Mouse (Mus musculus): Measurements from ENCODE around the gene Mapk1.

Mapk1 gene

DNA sequence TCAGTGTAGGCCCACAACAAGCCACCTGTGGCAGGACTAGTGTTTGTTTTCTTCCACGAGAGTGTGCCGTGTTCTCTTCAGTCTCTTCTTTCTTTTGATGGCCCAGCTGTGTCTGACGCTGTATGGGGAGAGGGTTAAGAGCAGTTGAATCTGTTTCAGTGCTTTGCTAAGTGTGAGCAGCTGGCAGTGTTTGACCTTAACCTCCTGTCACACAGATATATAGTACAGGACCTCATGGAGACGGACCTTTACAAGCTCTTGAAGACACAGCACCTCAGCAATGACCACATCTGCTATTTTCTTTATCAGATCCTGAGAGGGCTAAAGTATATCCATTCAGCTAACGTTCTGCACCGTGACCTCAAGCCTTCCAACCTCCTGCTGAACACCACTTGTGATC lies 34.9 kb downstream of the Mapk1 start:
- no peak for DNase-seq

DNA sequence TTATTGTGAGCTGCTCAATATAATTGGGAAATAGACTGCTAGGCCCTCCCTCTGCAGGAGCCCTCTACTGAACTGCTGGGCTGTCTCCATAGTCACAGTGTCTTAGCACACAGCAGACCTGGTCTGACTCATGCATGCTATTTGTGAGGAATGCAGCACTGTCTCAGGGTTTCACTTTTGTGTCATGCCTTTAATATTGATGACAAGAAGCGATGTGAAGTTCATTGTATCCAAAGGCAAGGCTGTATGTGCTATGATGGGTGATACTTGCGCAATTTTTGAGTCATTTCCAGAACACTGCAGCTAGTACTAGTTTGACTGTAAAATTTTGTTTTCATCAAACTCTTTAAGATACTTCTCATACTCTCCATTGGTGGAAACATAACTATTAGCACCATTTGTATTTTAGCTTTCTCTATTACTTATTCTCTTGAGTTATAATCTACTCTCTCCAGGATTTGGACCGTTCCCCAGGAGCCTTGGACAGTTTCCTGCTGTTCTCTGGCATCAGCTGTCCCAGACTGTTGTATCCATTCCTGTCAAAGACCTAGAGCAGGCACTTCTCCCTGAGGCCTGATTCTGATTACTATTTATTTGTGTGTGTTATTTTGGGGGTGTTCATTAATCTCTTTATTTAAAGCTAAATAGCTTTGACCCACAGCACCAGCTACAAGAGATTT lies 41.4 kb downstream of the Mapk1 start:
- peak; percentile 30 for DNase-seq

DNA sequence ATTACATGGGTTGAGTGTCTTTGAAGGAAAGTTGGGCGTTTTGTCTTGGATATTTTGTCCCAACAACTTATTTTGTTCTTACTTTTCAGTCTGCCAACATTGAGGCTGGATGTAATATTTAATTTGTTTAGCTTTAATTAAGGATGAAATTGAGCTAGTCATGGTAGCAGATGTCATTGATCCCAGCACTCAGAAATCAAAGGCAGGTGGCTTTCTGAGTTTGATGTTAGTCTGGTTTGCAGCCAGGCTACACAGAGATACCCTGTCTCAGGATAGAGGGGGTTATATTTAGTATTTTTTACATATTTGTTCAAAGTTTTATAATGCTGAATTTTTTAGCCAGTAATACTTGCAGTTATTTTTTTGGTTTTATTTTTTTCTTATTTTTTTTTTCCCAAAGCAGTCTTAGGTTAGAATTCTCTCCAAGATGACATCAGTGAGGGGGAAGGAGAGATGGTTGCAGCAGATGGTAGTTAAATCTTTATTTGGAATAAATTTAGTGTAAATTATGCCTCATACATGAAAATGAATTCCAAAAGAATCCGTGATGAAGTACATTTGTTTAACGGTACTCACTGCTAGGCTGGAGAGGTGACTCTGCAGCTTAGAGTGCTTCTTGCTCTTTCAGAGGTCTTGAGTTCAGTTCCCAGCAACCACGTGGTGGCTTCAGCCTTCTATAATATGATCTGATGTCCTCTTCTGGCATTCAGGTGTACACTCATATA lies 47.0 kb downstream of the Mapk1 start:
- no peak for DNase-seq

DNA sequence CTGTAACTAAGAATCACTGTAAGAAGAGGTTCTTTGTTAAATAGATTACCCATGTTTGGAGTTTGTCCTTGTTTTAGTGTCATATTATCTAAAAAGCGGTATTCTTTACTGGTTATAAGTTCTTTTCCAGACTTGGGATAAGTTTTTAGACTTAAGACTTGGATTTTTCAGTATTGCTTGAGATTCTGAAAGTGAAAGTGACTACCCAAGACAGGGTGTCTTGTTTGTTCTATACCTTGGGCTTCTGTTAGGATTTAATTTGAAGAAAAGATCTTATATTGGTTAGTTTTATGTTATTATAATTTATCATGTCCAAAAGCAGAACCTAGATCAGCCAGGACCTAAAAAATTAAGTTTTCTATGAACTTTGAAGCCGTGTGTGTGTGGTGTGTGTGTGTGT lies 50.6 kb downstream of the Mapk1 start:
- no peak for DNase-seq

DNA sequence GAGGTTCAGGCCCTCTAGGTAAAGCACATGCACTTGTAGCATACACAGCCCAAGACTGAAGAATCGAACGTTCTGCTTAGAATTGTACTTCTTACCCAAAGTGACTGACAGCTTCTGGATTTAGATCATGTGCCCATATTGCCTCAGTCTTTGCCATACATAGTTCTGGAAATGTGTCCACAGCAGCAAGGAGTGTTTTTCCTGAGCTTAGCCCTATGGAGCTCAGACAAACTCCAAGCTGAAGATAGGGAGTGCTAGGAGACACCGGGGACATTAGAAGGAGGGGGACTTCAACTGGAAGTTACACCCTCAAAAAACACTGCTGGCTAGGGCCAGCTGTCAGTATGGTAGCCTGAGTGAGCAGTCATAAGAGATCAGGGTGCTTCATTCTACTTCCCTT lies 57.5 kb downstream of the Mapk1 start:
- DNase-seq = no peak

DNA sequence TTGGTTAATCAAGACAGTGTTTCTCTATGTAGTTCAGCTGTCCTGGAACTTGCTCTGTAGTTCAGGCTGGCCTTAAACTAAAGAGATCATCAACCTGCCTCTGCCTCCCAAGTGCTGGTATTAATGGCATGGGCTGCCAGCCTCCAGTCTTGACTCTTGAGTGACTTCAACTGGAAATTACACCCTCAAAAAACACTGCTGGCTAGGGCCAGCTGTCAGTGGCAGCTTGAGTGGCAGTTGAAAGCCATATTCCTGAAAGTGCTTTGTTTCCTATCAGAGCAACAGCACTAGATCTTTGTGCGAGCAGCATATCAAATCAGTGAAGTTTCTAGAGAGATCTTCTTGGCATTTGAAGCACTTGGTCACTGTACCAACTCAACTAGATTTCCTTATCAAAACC lies 58.2 kb downstream of the Mapk1 start:
- no peak for DNase-seq

DNA sequence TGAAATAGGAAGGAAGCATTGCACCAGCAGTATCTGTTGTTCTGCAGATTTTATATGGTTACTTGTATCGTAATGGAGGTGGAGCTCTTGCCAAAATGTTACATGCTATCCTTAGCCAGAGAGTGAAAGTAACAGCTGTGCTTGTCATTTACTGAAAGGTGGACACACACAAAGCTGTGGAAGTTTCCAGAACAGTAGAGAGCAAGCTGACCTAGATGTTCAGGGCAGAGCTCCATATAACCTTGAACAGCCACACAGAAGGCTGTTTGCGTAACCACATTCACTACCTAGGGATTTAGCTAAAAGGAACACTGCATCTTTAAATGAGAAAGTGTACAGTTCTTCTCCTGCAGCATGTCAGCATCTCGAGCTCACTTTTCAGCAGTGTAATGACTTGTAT lies 61.1 kb downstream of the Mapk1 start:
- no peak for DNase-seq

DNA sequence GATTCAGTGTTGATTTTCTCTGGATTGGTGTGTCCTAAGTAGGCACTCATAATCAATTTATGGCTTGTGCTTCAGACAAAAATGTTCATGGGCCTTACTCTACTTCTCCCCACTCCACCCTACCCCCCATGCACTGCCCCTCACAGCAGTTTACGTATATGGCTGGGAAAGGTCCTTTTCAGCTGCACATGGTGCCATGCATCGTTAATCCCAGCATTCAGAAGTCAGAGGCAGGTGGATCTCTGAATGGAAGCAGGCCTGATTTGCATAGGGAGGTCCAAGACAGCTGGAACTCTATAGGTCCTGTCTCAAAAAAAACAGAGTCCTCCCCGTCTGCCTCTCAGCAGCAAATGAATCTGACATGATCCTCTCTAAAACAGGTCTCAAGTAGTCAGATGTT lies 62.1 kb downstream of the Mapk1 start:
- DNase-seq = no peak

DNA sequence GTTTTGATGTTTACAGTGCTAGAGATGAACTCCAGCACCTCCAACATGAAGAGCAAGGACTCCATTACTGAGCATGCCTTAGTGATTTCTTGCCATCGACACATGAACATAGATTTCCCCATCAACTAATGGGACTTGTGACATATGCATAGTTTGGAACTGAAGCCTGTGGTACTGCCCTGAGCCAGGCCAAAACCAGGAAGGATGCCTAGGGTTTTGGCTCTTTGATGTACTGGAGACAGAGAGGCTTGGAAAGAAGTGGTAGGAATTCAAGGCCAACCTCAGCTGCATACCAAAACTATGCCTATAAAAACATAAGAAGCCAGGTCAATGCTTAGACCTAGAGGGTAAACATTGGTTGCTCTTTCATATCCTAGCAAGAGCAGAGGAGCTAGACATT lies 66.7 kb downstream of the Mapk1 start:
- no peak for DNase-seq

DNA sequence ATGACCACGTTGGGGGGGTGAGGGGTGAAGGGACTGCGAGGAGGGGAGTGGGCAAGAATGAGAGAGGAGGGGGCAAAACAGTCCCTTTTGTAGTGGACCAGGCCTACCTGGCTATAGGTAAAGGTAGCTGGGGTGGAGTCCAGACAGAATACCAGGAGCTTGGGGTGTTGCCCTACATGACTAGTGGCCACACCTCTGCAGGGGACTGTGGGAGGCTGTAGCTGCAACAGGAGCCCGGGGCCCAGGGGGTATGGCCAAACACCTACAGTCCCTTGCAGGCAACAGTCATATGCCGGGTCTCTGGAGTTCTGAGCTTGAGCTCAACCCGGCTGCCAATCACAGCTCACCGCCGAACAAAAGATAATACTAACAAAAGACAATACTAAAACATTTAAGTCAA lies 68.9 kb downstream of the Mapk1 start:
- DNase-seq = no peak

DNA sequence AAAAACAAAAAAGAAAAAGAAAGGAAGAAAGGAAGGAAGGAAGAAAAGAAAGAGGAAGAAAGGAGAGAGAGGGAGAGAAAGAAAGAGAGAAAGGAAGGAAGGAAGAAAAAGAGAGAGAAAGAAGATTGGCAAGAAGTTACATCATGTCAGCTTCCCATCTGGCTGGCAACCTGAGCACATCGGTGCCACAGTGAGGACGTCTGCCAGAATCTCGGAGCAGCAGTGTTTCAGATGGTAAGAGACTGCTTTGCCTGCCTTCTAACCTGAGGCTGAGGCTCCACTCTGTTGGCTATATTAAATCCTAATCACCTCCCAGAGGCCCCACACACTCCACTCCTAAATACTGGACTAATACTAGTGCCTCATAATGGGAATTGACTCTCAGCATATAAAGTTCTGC lies 70.7 kb downstream of the Mapk1 start:
- no peak for DNase-seq

DNA sequence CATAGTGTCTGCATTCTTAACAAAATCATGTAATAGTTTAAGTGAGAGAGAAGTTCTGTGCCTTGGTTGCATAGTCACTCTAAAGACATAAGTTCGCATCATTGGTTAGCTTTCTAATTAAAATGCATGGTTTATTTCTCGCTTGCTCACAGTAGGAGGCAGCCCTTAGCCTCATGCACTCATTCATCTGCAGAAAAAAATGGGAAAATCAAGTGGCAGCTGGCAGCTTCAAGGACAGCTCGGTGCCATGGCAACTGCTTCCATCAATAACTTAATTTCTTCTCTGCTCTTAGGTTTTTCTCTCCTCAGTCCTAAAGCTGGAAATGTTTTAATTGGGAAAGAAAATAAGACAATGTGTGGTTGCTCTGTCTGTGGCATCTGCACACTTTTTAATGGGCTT lies 72.4 kb downstream of the Mapk1 start:
- peak; percentile 78 for DNase-seq

DNA sequence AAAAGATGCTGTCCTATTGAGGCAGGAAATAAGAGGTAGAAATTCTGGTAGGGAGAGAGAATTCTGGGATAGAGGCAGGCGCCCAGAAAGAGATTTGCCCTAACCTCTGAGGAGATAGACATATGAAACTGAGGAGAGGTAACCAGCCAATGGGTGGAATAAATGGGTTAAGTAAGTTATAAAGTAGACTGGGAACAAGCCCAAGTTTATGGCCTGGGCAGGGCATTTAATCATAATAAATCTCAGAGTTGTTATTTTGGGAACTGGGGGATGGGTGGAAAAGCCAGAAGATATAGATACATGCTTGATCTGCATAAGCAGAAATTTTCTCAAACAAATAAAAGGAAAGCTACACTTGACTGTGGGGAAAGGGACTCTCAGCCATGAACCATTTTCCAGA lies 79.2 kb downstream of the Mapk1 start:
- DNase-seq = no peak

DNA sequence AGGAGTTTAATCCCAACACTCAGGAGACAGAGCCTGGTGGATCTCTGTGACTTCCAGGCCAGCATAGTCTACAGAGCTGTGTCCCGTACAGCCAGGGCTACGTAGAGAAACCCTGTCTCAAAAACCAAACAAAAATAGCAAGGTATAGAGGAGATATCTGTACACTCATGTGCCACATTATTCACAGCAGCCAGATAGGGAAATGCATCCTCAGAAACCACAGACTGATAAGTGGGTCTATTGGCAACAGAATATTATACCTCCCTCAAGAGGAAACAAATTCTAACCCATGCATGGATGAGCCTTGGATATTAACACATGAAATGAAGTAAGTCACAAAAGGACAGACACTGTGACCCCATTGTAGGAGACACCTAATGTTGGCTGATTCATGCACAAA lies 84.4 kb downstream of the Mapk1 start:
- DNase-seq = no peak

DNA sequence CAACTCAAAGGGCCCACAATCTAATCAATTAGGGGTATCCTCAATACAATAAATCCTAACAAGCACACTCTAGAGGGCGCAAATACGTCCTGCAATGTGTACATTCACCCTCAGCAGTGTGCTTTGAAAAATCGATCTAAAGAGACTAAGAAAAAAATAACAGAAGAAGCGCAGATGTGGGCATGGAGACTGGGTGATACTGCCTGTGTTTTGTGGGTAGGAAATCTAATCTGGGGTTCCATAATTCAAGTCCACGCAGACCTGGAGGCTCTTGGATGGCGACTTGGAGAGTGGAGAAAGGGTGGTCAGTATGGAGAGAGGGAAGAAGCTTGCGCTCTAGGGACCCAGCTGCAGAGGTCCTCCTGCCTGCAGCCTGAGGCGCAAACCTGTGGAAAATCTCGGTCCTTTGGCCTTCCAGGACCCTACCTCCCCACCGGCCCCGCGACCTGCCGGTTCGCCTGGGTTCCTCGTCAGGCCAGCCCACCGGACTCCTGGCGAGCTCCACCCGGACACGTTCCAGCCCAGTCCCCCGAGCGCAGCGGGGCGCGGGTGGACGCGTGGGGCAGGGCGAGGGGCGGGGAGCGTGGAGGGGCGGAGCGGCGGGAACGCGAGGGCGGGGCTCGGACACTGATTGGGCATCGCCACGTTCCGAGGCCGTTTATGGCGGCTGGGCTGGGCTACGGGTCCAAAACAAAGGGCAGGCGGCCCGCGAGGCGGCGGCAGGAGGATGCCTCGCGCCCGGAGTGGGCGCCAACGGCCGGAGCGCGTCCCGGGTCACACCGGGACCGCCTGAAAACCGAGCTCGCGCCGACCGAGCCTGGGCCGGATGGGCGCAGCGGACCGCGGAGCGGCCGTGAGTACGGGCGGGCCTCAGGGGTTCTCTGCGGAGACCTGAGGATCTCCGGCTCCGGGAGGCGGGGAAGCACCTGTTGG lies 86.6 kb downstream of the Mapk1 start, which contains the start of gene Ypel1:
TSS of gene Ypel1 (plus strand) at position 186 of the 933 bp plus-strand sequence.
- DNase-seq = peak; percentile 82

DNA sequence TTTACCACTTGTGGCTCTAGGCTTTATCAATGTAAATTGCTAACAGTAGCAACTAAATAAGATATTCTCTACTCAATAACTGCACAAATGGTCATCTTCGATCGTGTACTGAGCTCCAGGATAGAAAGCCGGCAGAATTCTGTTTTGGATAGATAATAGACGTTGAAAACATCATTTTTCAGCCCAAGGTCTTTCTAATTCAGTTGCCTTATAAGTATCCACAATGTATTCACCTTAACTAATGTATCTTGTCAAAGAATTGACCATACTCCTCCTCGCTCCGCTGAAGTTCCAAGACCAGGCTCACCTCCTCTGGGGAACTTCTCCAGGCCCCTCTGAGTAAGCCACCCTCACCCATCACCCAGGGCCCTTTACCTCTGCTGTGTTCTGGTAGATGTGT lies 87.5 kb downstream of the Mapk1 start:
- no peak for DNase-seq

DNA sequence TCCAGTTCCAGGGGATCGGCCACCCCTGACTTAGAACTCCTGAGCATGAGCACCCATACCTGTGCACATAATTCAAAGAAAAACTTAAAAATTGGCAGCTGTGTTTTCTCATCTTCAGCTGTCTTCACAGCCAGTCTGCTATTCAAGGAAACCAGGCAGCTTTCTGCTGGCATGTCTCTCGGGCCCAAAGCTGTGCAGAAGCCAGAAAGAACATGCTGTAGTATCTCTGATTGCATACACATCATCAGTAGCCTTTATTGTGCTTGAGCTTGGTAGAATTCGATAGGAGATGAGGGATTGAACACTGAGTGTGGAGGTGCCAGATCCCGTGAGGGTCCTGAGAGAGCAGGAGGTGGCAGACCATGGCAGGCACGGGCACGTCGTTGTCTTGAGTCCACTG lies 89.8 kb downstream of the Mapk1 start:
- peak; percentile 56 for DNase-seq

DNA sequence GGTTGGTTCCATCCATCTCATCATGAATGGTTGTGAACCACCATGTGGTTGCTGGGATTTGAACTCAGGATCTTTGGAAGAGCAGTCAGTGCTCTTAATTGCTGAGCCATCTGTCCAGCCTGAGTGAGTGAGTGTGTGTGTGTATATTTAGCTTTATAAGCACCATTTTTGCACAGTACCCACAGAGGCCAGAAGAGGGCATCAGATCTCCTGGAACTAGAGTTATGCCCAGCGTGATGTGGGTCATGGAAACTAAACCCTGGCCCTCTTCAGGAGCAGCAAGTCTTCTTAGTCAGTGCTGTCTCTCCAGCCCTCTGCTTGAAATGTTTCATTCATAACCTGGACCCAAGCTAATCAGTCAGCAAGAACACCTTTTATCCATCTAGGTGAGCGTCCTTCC lies 93.1 kb downstream of the Mapk1 start:
- DNase-seq = no peak

DNA sequence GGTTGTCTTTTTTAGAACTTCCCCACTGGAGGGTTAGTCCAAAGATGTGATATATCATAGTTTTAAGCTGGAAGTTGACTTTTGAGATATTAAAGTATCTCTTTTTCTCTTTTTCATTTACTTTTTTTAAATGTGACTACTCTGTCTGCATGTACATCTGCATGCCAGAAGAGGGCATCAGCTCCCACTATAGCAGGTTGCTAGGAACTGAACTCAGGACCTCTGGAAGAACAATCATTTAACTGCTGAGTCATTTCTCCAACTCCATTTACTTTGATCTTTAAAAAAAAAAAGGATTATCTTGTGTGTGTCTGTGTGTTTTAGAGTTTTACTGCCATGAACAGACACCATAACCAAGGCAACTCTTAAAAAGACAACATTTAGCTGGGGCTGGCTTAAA lies 93.7 kb downstream of the Mapk1 start:
- DNase-seq = no peak

DNA sequence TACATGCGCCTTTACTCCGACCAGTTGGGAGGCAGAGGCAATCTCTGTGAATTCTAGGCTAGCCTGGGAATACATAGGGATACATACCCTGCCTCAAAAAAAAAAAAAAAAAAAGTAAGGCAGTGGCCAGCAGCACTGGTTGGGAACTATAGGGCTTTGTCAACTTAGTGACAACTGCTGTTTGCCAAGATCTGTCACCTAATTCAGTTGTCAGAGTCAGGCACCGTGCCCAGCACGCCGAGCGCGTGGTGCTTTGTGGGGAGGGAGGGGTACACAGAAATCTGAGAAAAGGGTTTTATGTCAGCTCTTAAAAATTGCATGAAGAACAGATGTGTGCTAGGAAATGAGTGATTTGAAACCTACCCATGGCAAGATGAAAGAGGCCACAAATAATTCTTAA lies 94.9 kb downstream of the Mapk1 start:
- DNase-seq = peak; percentile 46

DNA sequence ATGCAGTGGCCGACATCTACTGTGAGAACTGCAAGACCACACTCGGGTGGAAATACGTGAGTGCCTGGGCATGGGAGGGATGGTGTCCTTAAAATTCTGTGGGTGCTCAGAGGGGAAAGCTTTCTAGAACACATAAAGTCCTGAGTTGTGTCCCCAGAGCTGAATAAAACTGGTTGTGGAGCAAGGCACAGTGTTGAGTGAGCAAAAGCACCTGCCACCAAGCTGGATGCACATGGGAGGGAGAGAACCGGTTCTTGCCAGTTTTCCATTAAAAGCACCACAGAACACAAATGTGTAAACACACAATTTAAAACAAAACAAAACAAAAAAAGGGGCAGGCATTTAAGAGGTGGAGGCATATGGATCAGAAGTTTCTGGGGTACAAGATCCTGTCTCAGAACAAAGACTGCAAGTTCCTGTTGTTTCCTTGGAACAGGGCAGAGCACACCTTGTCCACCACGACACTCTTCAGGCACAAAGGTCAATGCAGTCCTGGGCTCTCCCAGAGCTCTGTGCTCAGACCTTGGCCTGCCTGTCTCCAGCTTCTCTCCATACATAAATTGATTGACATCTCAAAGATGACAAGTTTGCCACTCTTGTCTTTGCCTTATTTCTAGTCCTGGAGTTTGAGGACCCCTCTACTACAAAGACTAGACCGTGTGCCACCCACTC lies 99.1 kb downstream of the Mapk1 start:
- DNase-seq = no peak

DNA sequence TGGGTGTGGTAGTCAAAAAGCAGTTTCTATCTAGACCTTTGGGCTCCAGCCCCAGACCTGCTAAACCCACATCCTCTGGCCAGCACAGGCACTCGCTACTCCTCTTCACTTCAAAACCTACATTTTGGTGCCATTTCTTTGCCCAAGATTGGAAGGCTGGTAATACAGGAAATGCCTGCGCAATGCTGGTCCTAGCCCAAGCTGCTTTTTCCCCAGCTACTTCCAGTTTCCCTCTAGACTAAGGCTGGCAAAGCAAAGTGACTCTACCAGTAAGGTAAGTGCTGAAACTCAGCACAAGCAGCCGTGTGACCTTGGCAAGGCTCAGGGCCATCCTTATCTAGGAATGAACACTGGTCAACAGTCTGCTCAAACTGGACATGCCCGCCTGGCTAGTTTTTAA lies 102.5 kb downstream of the Mapk1 start:
- no peak for DNase-seq

DNA sequence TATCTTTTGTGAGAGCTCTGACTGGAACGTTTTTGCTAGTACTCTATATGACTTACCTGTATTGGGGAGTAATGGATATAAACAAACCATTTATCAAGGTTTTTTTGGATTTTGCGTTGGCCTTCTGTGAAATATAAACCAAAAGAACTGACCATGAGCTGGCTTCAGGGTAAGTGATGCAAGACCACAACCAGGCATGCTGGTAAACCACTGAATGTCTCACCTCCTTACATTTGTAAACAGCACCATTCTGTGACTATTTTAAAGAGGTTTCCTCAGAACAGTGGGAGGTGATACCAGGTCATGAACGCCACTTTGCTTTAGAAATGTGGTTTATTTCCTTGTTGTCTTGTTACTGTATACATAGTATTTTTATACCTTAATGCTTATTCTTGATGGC lies 103.1 kb downstream of the Mapk1 start:
- no peak for DNase-seq

Data from layer of hippocampus, adult 9-11 months (tissue).